Mouse (Mus musculus) midbrain, postnatal 0 days (tissue): ENCODE data around the gene Rfx5. TPM values are rescaled to one million over a fixed set of nuclear protein-coding genes. Genes with fewer than 3 reads are reported as not detected.
A peak's percentile ranks its signal among the peaks of the same experiment; 100 is the strongest.

ENCODE experiments used
- ATAC-seq: fragments of 200-750 bp; cut with Nextera tagmentation; 2 replicates; pipeline ENCODE4 v1.8.0; 2017; ENCODE audit warnings: moderate number of reproducible peaks, mild to moderate bottlenecking, moderate TSS enrichment, moderate library complexity; ENCODE audit not compliant: low FRiP score
- DNase-seq: peaks from one replicate; pipeline ENCODE4 v3.0.0-alpha.2; 2015; ENCODE audit warnings: low spot score
- H3K27ac ChIP-seq: fragments of 300-500 bp; sonication (generic); 2 replicates; pipeline ENCODE4 v1.5.1; 2014; ENCODE audit warnings: low read depth, mild to moderate bottlenecking, low read length, mixed read lengths
- H3K27me3 ChIP-seq: fragments of 300-500 bp; sonication (generic); 2 replicates; pipeline ENCODE4 v1.6.1; 2014; ENCODE audit warnings: low read length, control low read depth, mixed read lengths; ENCODE audit not compliant: insufficient read depth
- H3K36me3 ChIP-seq: fragments of 300-500 bp; sonication (generic); 2 replicates; pipeline ENCODE4 v1.6.1; 2014; ENCODE audit warnings: low read length, control low read depth, mixed read lengths; ENCODE audit not compliant: insufficient read depth
- H3K4me1 ChIP-seq: fragments of 300-500 bp; sonication (generic); 2 replicates; pipeline ENCODE4 v1.6.1; 2014; ENCODE audit warnings: mild to moderate bottlenecking, control low read depth, antibody characterized with exemption, low read length, mixed read lengths; ENCODE audit not compliant: insufficient read depth
- H3K4me2 ChIP-seq: fragments of 300-500 bp; sonication (generic); 2 replicates; pipeline ENCODE4 v1.6.1; 2014; ENCODE audit warnings: low read depth, mild to moderate bottlenecking, low read length, mixed read lengths; ENCODE audit not compliant: poor library complexity, severe bottlenecking
- H3K4me3 ChIP-seq: fragments of 300-500 bp; sonication (generic); 2 replicates; pipeline ENCODE4 v1.5.1; 2014; ENCODE audit warnings: low read depth, mild to moderate bottlenecking, low read length, moderate library complexity
- H3K9ac ChIP-seq: fragments of 300-500 bp; sonication (generic); replicated peaks from 2 replicates; pipeline ENCODE4 v1.6.1; 2014; ENCODE audit warnings: mild to moderate bottlenecking, low read length, moderate library complexity, mixed read lengths; ENCODE audit not compliant: poor library complexity, severe bottlenecking
- H3K9me3 ChIP-seq: fragments of 300-500 bp; sonication (generic); 2 replicates; pipeline ENCODE4 v1.6.1; 2016; ENCODE audit warnings: low read length, control low read depth
- CTCF ChIP-seq: IDR thresholded peaks from 2 replicates; pipeline ENCODE4 v1.5.1; 2016; ENCODE audit warnings: antibody characterized with exemption, mild to moderate bottlenecking
- WGBS: fragments of 180-500 bp; shearing (Covaris S2); extraction: QIAGEN DNeasy Blood & Tissue Kit; methylation state at CpG from one replicate; pipeline ENCODE4 v1.1.7; 2014; 5-methylcytosine and 5-hydroxymethylcytosine counted together
- polyA plus RNA-seq: library from polyadenylated mRNA; unstranded; fragments of >200 nt; fragmentation: Nextera tagmentation; extraction: Ambion mirVana; gene quantifications from 2 replicates; pipeline ENCODE4 v1.2.1, GENCODE M21; 2015
- total RNA-seq: library from RNA; depleted of rRNA; stranded (reverse); fragments of >200 nt; gene quantifications from 2 replicates; pipeline ENCODE4 v1.2.3, GENCODE M21; 2014

Gene Rfx5
- total and polyA plus RNA-seq, 2 experiments from 2014 or later: 6.9 to 17.5 TPM

- H3K36me3 ChIP-seq: no peaks in the 10 kb centered on the region
- WGBS: 80% methylated on average over 1 of the region's 1 CpGs
- no peak for ATAC-seq
- H3K9ac ChIP-seq: no peak overlapping the region
- no peak overlapping the region for H3K4me2 ChIP-seq
- no peak overlapping the region for H3K4me3 ChIP-seq
- H3K27me3 ChIP-seq: no peaks in the 10 kb centered on the region
- H3K27ac ChIP-seq: no peak overlapping the region
- H3K4me1 ChIP-seq: no peaks in the 10 kb centered on the region
- no peak for DNase-seq
- no peaks in the 10 kb centered on the region for H3K9me3 ChIP-seq
- no peak for TF ChIP-seq CTCF
Observed at GRCm38 (mm10) chr3:94965878-94966277, 12.0 kb downstream of the Rfx5 start.

GRCm38 (mm10) chr3:94972552-94972951, 18.7 kb downstream of the Rfx5 start:
- Histone ChIP-seq H3K27me3 (no peaks in the 10 kb centered on the region), H3K9ac (no peak overlapping the region), H3K4me2 (no peak overlapping the region), H3K36me3 (no peaks in the 10 kb centered on the region), H3K27ac (no peak overlapping the region), H3K4me1 (peaks cover 12% of the 10 kb centered on the region), H3K4me3 (no peak overlapping the region), H3K9me3 (no peaks in the 10 kb centered on the region)
- 81% methylated on average over 3 of the region's 3 CpGs for WGBS
- DNase-seq: no peak
- ATAC-seq: no peak
- TF ChIP-seq CTCF: no peak

GRCm38 (mm10) chr3:94973620-94974019, 19.7 kb downstream of the Rfx5 start:
- peak overlapping the region; percentile 76 for H3K4me2 ChIP-seq
- no peak overlapping the region for H3K9ac ChIP-seq
- ATAC-seq (no peak), DNase-seq (no peak)
- H3K36me3 ChIP-seq: no peaks in the 10 kb centered on the region
- no peaks in the 10 kb centered on the region for H3K9me3 ChIP-seq
- H3K27ac ChIP-seq: no peak overlapping the region
- peaks cover 12% of the 10 kb centered on the region for H3K4me1 ChIP-seq
- no peaks in the 10 kb centered on the region for H3K27me3 ChIP-seq
- no peak for TF ChIP-seq CTCF
- WGBS: 78% methylated on average over 5 of the region's 5 CpGs
- peak overlapping the region; percentile 88; the same call in 1 of the 2 replicates for H3K4me3 ChIP-seq

GRCm38 (mm10) chr3:94974026-94974527, 20.2 kb downstream of the Rfx5 start:
- DNase-seq (no peak), ATAC-seq (no peak; the same call in 1 of the 2 replicates)
- H3K27me3 ChIP-seq: no peaks in the 10 kb centered on the region
- no peaks in the 10 kb centered on the region for H3K36me3 ChIP-seq
- TF ChIP-seq CTCF: no peak
- peak overlapping the region; percentile 52 for H3K9ac ChIP-seq
- peak overlapping the region; percentile 88 for H3K4me3 ChIP-seq
- peak overlapping the region; percentile 76 for H3K4me2 ChIP-seq
- 15% methylated on average over 9 of the region's 9 CpGs for WGBS
- no peaks in the 10 kb centered on the region for H3K9me3 ChIP-seq
- H3K27ac ChIP-seq: peak overlapping the region; percentile 67
- H3K4me1 ChIP-seq: peaks cover 12% of the 10 kb centered on the region

GRCm38 (mm10) chr3:94974528-94975422, 20.9 kb downstream of the Rfx5 start, which contains the start of gene Pi4kb:
Gene Pi4kb, plus strand, starts transcription at chr3:94974731.
- Histone ChIP-seq H3K36me3 (no peaks in the 10 kb centered on the region), H3K4me2 (peak within 1 kb of the TSS; percentile 76), H3K27me3 (no peaks in the 10 kb centered on the region), H3K27ac (peak within 1 kb of the TSS; percentile 88), H3K9me3 (no peaks in the 10 kb centered on the region), H3K9ac (peak within 1 kb of the TSS; percentile 84), H3K4me1 (peaks cover 12% of the 10 kb centered on the region), H3K4me3 (peak within 1 kb of the TSS; percentile 88)
- DNase-seq (peak; percentile 95), ATAC-seq (peak; percentile 92)
- peak; percentile 15; the same call in 1 of the 2 replicates for TF ChIP-seq CTCF
- under 1% methylated on average over 50 of the region's 57 CpGs for WGBS

GRCm38 (mm10) chr3:94984312-94984711, 30.4 kb downstream of the Rfx5 start:
- Histone ChIP-seq H3K4me2 (no peak overlapping the region), H3K27ac (no peak overlapping the region), H3K9ac (no peak overlapping the region), H3K27me3 (no peaks in the 10 kb centered on the region), H3K4me3 (no peak overlapping the region), H3K4me1 (no peaks in the 10 kb centered on the region), H3K36me3 (peaks cover 33% of the 10 kb centered on the region), H3K9me3 (no peaks in the 10 kb centered on the region)
- WGBS: 88% methylated on average over 11 of the region's 11 CpGs
- TF ChIP-seq CTCF: no peak
- no peak for DNase-seq
- ATAC-seq: no peak
